Mouse (Mus musculus): Measurements from ENCODE around the gene Sstr3.

The Sstr3 gene

GRCm38 (mm10) chr15:78559141-78559979, 14.9 kb upstream of the Sstr3 start:
- no peak for DNase-seq (ENCODE audit: low spot score)

GRCm38 (mm10) chr15:78557693-78558535, 13.4 kb upstream of the Sstr3 start:
- no peak for DNase-seq (ENCODE audit: low spot score)

- no peak for DNase-seq (ENCODE audit: low spot score)
Observed at GRCm38 (mm10) chr15:78554545-78555313, 10.2 kb upstream of the Sstr3 start.

- DNase-seq (ENCODE audit: low spot score): no peak
Observed at GRCm38 (mm10) chr15:78549189-78549734, 4.8 kb upstream of the Sstr3 start.

- DNase-seq (ENCODE audit: low spot score): no peak
Observed at GRCm38 (mm10) chr15:78548711-78549110, 4.2 kb upstream of the Sstr3 start.

- DNase-seq (ENCODE audit: low spot score): peak; percentile 47
Observed at GRCm38 (mm10) chr15:78548336-78548665, 3.8 kb upstream of the Sstr3 start.

GRCm38 (mm10) chr15:78547415-78548335, 3.2 kb upstream of the Sstr3 start:
- DNase-seq (ENCODE audit: low spot score): no peak

- no peak for DNase-seq (ENCODE audit: low spot score)
Observed at GRCm38 (mm10) chr15:78546060-78546459, 1.6 kb upstream of the Sstr3 start.

GRCm38 (mm10) chr15:78544041-78544440, 444 bp downstream of the Sstr3 start:
- DNase-seq (ENCODE audit: low spot score): no peak

GRCm38 (mm10) chr15:78542767-78543303, 1.6 kb downstream of the Sstr3 start:
- no peak for DNase-seq (ENCODE audit: low spot score)

- no peak for DNase-seq (ENCODE audit: low spot score)
Observed at GRCm38 (mm10) chr15:78542098-78542766, 2.3 kb downstream of the Sstr3 start.

- no peak for DNase-seq (ENCODE audit: low spot score)
Observed at GRCm38 (mm10) chr15:78541606-78542005, 2.9 kb downstream of the Sstr3 start.

GRCm38 (mm10) chr15:78541036-78541435, 3.4 kb downstream of the Sstr3 start:
- no peak for DNase-seq (ENCODE audit: low spot score)

- DNase-seq (ENCODE audit: low spot score): no peak
Observed at GRCm38 (mm10) chr15:78535723-78536421, 8.6 kb downstream of the Sstr3 start.

GRCm38 (mm10) chr15:78533346-78533835, 11.1 kb downstream of the Sstr3 start:
- no peak for DNase-seq (ENCODE audit: low spot score)

- no peak for DNase-seq (ENCODE audit: low spot score)
Observed at GRCm38 (mm10) chr15:78532566-78533345, 11.7 kb downstream of the Sstr3 start.

- peak; percentile 99 for DNase-seq (ENCODE audit: low spot score)
Observed at GRCm38 (mm10) chr15:78531901-78532469, 12.5 kb downstream of the Sstr3 start.

GRCm38 (mm10) chr15:78531451-78531720, 13.1 kb downstream of the Sstr3 start:
- DNase-seq (ENCODE audit: low spot score): no peak
